8 mouse cellular contexts compared by ENCODE assay signal in genomic region chr13:113616751-113617337, GRCm38 (mm10). TPM values are rescaled to one million over a fixed set of nuclear protein-coding genes. Genes with fewer than 3 reads are reported as not detected.
DNase-seq lines count a peak whose midpoint lies in the region; ATAC-seq lines count a peak whose summit lies in the region.
"Had no signal": no experiment of that assay in that cellular context is flagged by ENCODE, and none has a peak within 500 bp of the region (broad histone marks: within the 10 kb centered on the region; RNA-seq: fewer than 3 reads in every experiment).

No protein-coding gene starts in this region.

- H3K27ac ChIP-seq in embryonic facial prominence, embryonic 12.5 days, result peak overlapping the region; percentile 90; the same call in 1 of the 2 replicates
- H3K27ac ChIP-seq in hindbrain, embryonic 15.5 days (replicated peaks), result no peak overlapping the region
- H3K27ac ChIP-seq in liver, embryonic 16.5 days (ENCODE audit: low read length), result peak overlapping the region; percentile 22

- H3K4me2 ChIP-seq in embryonic facial prominence, embryonic 12.5 days (replicated peaks), result peak overlapping the region; percentile 95
- peak overlapping the region; percentile 88 for H3K4me2 ChIP-seq in hindbrain, embryonic 15.5 days
- H3K4me2 ChIP-seq in liver, embryonic 16.5 days (ENCODE audit: low read depth, low read length), result peak overlapping the region; percentile 71

- peaks cover 52% of the 10 kb centered on the region for H3K36me3 ChIP-seq in megakaryocyte, embryonic 14.5 days (replicated peaks; ENCODE audit: low read length)
- H3K36me3 ChIP-seq in embryonic facial prominence, embryonic 12.5 days, result 0 out of 2 replicates have a peak, but pooled peaks cover 6% of the 10 kb centered on the region
- no peaks in the 10 kb centered on the region for H3K36me3 ChIP-seq in hindbrain, embryonic 15.5 days
- no peaks in the 10 kb centered on the region for H3K36me3 ChIP-seq in liver, embryonic 16.5 days (ENCODE audit: control insufficient read depth, insufficient read depth)

- whole genome bisulfite sequencing in embryonic facial prominence, embryonic 12.5 days, result 54% methylated on average over 24 of the region's 24 CpGs
- 62% methylated on average over 24 of the region's 24 CpGs for WGBS in hindbrain, embryonic 15.5 days
- WGBS in liver, embryonic 16.5 days (ENCODE audit: insufficient replicate concordance), result 65% methylated on average over 24 of the region's 24 CpGs

- peaks cover 39% of the 10 kb centered on the region for H3K4me1 ChIP-seq in megakaryocyte, embryonic 14.5 days
- peaks cover 48% of the 10 kb centered on the region for H3K4me1 ChIP-seq in embryonic facial prominence, embryonic 12.5 days
- peaks cover 55% of the 10 kb centered on the region for H3K4me1 ChIP-seq in hindbrain, embryonic 15.5 days (replicated peaks)
- peaks cover 17% of the 10 kb centered on the region for H3K4me1 ChIP-seq in liver, embryonic 16.5 days (ENCODE audit: control insufficient read depth, low read depth, low read length)

- H3K9me3 ChIP-seq in megakaryocyte, embryonic 14.5 days, result peaks cover 26% of the 10 kb centered on the region
- H3K9me3 ChIP-seq in embryonic facial prominence, embryonic 12.5 days, result no peaks in the 10 kb centered on the region
- no peaks in the 10 kb centered on the region for H3K9me3 ChIP-seq in hindbrain, embryonic 15.5 days
- H3K9me3 ChIP-seq in liver, embryonic 16.5 days (replicated peaks; ENCODE audit: control insufficient read depth, low read length), result no peaks in the 10 kb centered on the region

- H3K4me3 ChIP-seq in megakaryocyte, embryonic 14.5 days (replicated peaks), result peak overlapping the region; percentile 93
- peak overlapping the region; percentile 94 for H3K4me3 ChIP-seq in embryonic facial prominence, embryonic 12.5 days
- peak overlapping the region; percentile 62 for H3K4me3 ChIP-seq in hindbrain, embryonic 15.5 days
- H3K4me3 ChIP-seq in liver, embryonic 16.5 days (ENCODE audit: low read depth, low read length), result peak overlapping the region; percentile 73

- DNase-seq in embryo, embryonic 9.5 days (ENCODE audit: extremely low spot score), result no peak
- DNase-seq in spleen, postnatal 4 days (ENCODE audit: low spot score in 2 of 2), result no peak

- ATAC-seq in megakaryocyte, adult 5-6 weeks (ENCODE audit: poor library complexity, severe bottlenecking), result no peak
- no peak for ATAC-seq in embryonic facial prominence, embryonic 12.5 days (ENCODE audit: insufficient number of reproducible peaks, insufficient read depth, low FRiP score, low TSS enrichment)
- ATAC-seq in hindbrain, embryonic 15.5 days (ENCODE audit: low FRiP score, low read depth), result no peak
- ATAC-seq in liver, embryonic 16.5 days (ENCODE audit: low read depth), result no peak

- H3K9ac ChIP-seq in embryonic facial prominence, embryonic 12.5 days, result peak overlapping the region; percentile 94
- H3K9ac ChIP-seq in hindbrain, embryonic 15.5 days, result peak overlapping the region; percentile 76
- H3K9ac ChIP-seq in liver, embryonic 16.5 days (ENCODE audit: low read depth, low read length), result peak overlapping the region; percentile 79

- peaks cover 9% of the 10 kb centered on the region for H3K27me3 ChIP-seq in megakaryocyte, embryonic 14.5 days (replicated peaks)
- H3K27me3 ChIP-seq in embryonic facial prominence, embryonic 12.5 days, result no peaks in the 10 kb centered on the region
- H3K27me3 ChIP-seq in hindbrain, embryonic 15.5 days, result no peaks in the 10 kb centered on the region
- peaks cover 5% of the 10 kb centered on the region; the same call in 1 of the 2 replicates for H3K27me3 ChIP-seq in liver, embryonic 16.5 days (ENCODE audit: control insufficient read depth, insufficient read depth, low read depth, low read length)

RNA-seq across cellular contexts. Expression of gene Snx18, which starts 1.5 kb away (rescaled TPM):
- 2.1 and 4.9 TPM in 2 replicates for polyA plus RNA-seq in megakaryocyte, embryonic 14.5 days (2012; ENCODE audit: insufficient read depth, low replicate concordance)
- total RNA-seq in megakaryocyte, adult 5-6 weeks (2015), result 61.3 and 66.5 TPM in 2 replicates
- 64.9 and 75.6 TPM in 2 replicates for total RNA-seq in megakaryocyte, adult 5-6 weeks (2017)
- 42.2 and 44.6 TPM in 2 replicates for polyA plus RNA-seq in embryonic facial prominence, embryonic 12.5 days (2016; fragmentation: Nextera tagmentation; extraction: Ambion mirVana)
- polyA plus RNA-seq in hindbrain, embryonic 15.5 days (2015; fragmentation: Nextera tagmentation; extraction: Ambion mirVana), result 11.3 and 12.0 TPM in 2 replicates
- polyA plus RNA-seq in liver, embryonic 16.5 days (2015; fragmentation: Nextera tagmentation; extraction: Ambion mirVana), result 4.0 and 4.7 TPM in 2 replicates

RNA-seq across cellular contexts. Expression of gene Hspb3, which starts 46.6 kb away (rescaled TPM):
- polyA plus RNA-seq in megakaryocyte, embryonic 14.5 days (2012; ENCODE audit: insufficient read depth, low replicate concordance), result not detected in 2 replicates
- total RNA-seq in megakaryocyte, adult 5-6 weeks (2015), result not detected in 2 replicates
- not detected in 2 replicates for total RNA-seq in megakaryocyte, adult 5-6 weeks (2017)
- 2.3 TPM in 2 replicates for polyA plus RNA-seq in embryonic facial prominence, embryonic 12.5 days (2016; fragmentation: Nextera tagmentation; extraction: Ambion mirVana)
- 0.19 and 0.21 TPM in 2 replicates for polyA plus RNA-seq in hindbrain, embryonic 15.5 days (2015; fragmentation: Nextera tagmentation; extraction: Ambion mirVana)
- polyA plus RNA-seq in liver, embryonic 16.5 days (2015; fragmentation: Nextera tagmentation; extraction: Ambion mirVana), result 0.35 and 0.70 TPM in 2 replicates
- total RNA-seq: common myeloid progenitor, adult 5-6 weeks had no signal
